Mouse (Mus musculus) erythroblast, embryonic 14.5 days (primary cell): ENCODE results near the gene Dgat2. TPM values are rescaled to one million over a fixed set of nuclear protein-coding genes. Genes with fewer than 3 reads are reported as not detected.

Experiments
- H3K27me3 ChIP-seq: 2 replicates; pipeline ENCODE4 v1.6.1; 2012; ENCODE audit warnings: inconsistent platforms; ENCODE audit not compliant: control insufficient read depth
- H3K36me3 ChIP-seq: 2 replicates; pipeline ENCODE4 v1.6.1; 2012; ENCODE audit warnings: mild to moderate bottlenecking, inconsistent platforms; ENCODE audit not compliant: control insufficient read depth
- H3K4me1 ChIP-seq: 2 replicates; pipeline ENCODE4 v1.6.1; 2012; ENCODE audit warnings: inconsistent platforms; ENCODE audit not compliant: control insufficient read depth
- H3K4me3 ChIP-seq: replicated peaks from 2 replicates; pipeline ENCODE3; 2012; ENCODE audit warnings: moderate library complexity, mild to moderate bottlenecking, inconsistent platforms
- H3K9me3 ChIP-seq: 2 replicates; pipeline ENCODE4 v1.6.1; 2012; ENCODE audit warnings: low read length, inconsistent platforms, mixed read lengths; ENCODE audit not compliant: control insufficient read depth
- GATA1 ChIP-seq: IDR thresholded peaks from 2 replicates; pipeline ENCODE4 v1.6.1; 2012; ENCODE audit warnings: low read length, inconsistent platforms, mixed read lengths
- TAL1 ChIP-seq: IDR thresholded peaks from 3 replicates; pipeline ENCODE4 v1.6.1; 2012; ENCODE audit warnings: low read length, inconsistent platforms, mixed read lengths
- polyA plus RNA-seq: library from polyadenylated mRNA; stranded (reverse); fragments of >175 nt; gene quantifications from 2 replicates; pipeline ENCODE4 v1.2.3, GENCODE M21; 2012

Dgat2 gene
- polyA plus RNA-seq, 1 experiment, result 0.21 TPM

GRCm38 (mm10) chr7:99160995-99161394, 21.5 kb downstream of the Dgat2 start:
- TF ChIP-seq TAL1 (no peak), GATA1 (no peak)
- no peak overlapping the region for H3K4me3 ChIP-seq
- H3K4me1 ChIP-seq, result peaks cover 8% of the 10 kb centered on the region
- H3K27me3 ChIP-seq, result no peaks in the 10 kb centered on the region
- peaks cover 10% of the 10 kb centered on the region; the same call in 1 of the 2 replicates for H3K36me3 ChIP-seq
- H3K9me3 ChIP-seq, result no peaks in the 10 kb centered on the region

GRCm38 (mm10) chr7:99159446-99159845, 23.1 kb downstream of the Dgat2 start:
- no peak overlapping the region for H3K4me3 ChIP-seq
- H3K36me3 ChIP-seq, result peaks cover 10% of the 10 kb centered on the region; the same call in 1 of the 2 replicates
- no peaks in the 10 kb centered on the region for H3K9me3 ChIP-seq
- H3K27me3 ChIP-seq, result no peaks in the 10 kb centered on the region
- TF ChIP-seq TAL1, result no peak
- TF ChIP-seq GATA1, result no peak
- H3K4me1 ChIP-seq, result peaks cover 19% of the 10 kb centered on the region

GRCm38 (mm10) chr7:99158904-99159303, 23.6 kb downstream of the Dgat2 start:
- Histone ChIP-seq H3K4me1 (peaks cover 21% of the 10 kb centered on the region), H3K27me3 (no peaks in the 10 kb centered on the region)

GRCm38 (mm10) chr7:99158011-99158410, 24.5 kb downstream of the Dgat2 start:
- no peaks in the 10 kb centered on the region for H3K9me3 ChIP-seq
- peaks cover 23% of the 10 kb centered on the region for H3K4me1 ChIP-seq
- H3K36me3 ChIP-seq, result peaks cover 15% of the 10 kb centered on the region; the same call in 1 of the 2 replicates
- H3K27me3 ChIP-seq, result no peaks in the 10 kb centered on the region
- TF ChIP-seq GATA1 (no peak), TAL1 (no peak)
- no peak overlapping the region for H3K4me3 ChIP-seq

More at GRCm38 (mm10) chr7:99158904-99159303, 23.6 kb downstream of the Dgat2 start:
- H3K36me3 ChIP-seq, result peaks cover 12% of the 10 kb centered on the region; the same call in 1 of the 2 replicates
- H3K9me3 ChIP-seq, result no peaks in the 10 kb centered on the region
- H3K4me3 ChIP-seq, result no peak overlapping the region
- TF ChIP-seq TAL1 (no peak), GATA1 (no peak)

GRCm38 (mm10) chr7:99156737-99157136, 25.8 kb downstream of the Dgat2 start:
- Histone ChIP-seq H3K4me1 (peaks cover 23% of the 10 kb centered on the region), H3K9me3 (no peaks in the 10 kb centered on the region), H3K4me3 (no peak overlapping the region), H3K27me3 (no peaks in the 10 kb centered on the region), H3K36me3 (peaks cover 17% of the 10 kb centered on the region; the same call in 1 of the 2 replicates)
- TF ChIP-seq GATA1 (no peak), TAL1 (no peak)

GRCm38 (mm10) chr7:99155311-99156289, 26.9 kb downstream of the Dgat2 start:
- no peaks in the 10 kb centered on the region for H3K27me3 ChIP-seq
- H3K4me3 ChIP-seq, result no peak overlapping the region
- TF ChIP-seq TAL1, result no peak
- no peak for TF ChIP-seq GATA1
- H3K36me3 ChIP-seq, result peaks cover 15% of the 10 kb centered on the region; the same call in 1 of the 2 replicates
- H3K4me1 ChIP-seq, result peaks cover 18% of the 10 kb centered on the region
- H3K9me3 ChIP-seq, result no peaks in the 10 kb centered on the region

- Histone ChIP-seq H3K4me3 (no peak overlapping the region), H3K36me3 (peaks cover 15% of the 10 kb centered on the region; the same call in 1 of the 2 replicates), H3K9me3 (no peaks in the 10 kb centered on the region), H3K27me3 (no peaks in the 10 kb centered on the region), H3K4me1 (peaks cover 18% of the 10 kb centered on the region)
- TF ChIP-seq TAL1, result no peak
- TF ChIP-seq GATA1, result no peak
Observed at GRCm38 (mm10) chr7:99154648-99155151, 27.8 kb downstream of the Dgat2 start.

- no peaks in the 10 kb centered on the region for H3K27me3 ChIP-seq
- H3K9me3 ChIP-seq, result no peaks in the 10 kb centered on the region
- H3K4me3 ChIP-seq, result no peak overlapping the region
- H3K36me3 ChIP-seq, result peaks cover 15% of the 10 kb centered on the region; the same call in 1 of the 2 replicates
- peaks cover 18% of the 10 kb centered on the region for H3K4me1 ChIP-seq
- TF ChIP-seq GATA1 (no peak), TAL1 (no peak)
Observed at GRCm38 (mm10) chr7:99153686-99154202, 28.8 kb downstream of the Dgat2 start.

- H3K27me3 ChIP-seq, result no peaks in the 10 kb centered on the region
- H3K4me1 ChIP-seq, result peaks cover 18% of the 10 kb centered on the region
- TF ChIP-seq GATA1, result no peak
- TF ChIP-seq TAL1, result no peak
- no peak overlapping the region for H3K4me3 ChIP-seq
- H3K36me3 ChIP-seq, result peaks cover 11% of the 10 kb centered on the region; the same call in 1 of the 2 replicates
- H3K9me3 ChIP-seq, result no peaks in the 10 kb centered on the region
Observed at GRCm38 (mm10) chr7:99152756-99153155, 29.8 kb downstream of the Dgat2 start.
